9 mouse cellular contexts compared by ENCODE assay signal in the genomic region with DNA sequence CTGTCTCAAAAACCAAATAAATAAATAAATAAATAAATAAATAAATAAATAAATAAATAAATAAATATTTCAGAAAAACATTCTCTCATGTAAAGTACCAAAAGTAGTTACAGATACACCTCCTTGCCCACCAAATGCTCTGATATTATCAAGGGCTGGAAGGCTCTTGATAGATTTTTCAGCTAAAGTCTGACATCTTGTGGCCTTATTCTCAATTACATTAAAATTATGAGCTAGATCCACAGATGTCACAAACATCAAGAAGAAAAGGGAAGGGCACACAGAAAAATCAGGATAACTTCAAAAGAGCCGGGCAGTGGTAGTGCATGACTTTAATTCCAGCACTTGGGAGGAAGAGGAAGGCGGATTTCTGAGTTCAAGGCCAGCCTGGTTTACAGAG. TPM values are rescaled to one million over a fixed set of nuclear protein-coding genes. Genes with fewer than 3 reads are reported as not detected.
A peak's percentile ranks its signal among the peaks of the same experiment; 100 is the strongest.
DNase-seq lines count a peak whose midpoint lies in the region; ATAC-seq and TF ChIP-seq lines count a peak whose summit lies in the region.
"Had no signal": no experiment of that assay in that cellular context is flagged by ENCODE, and none has a peak within 500 bp of the region (broad histone marks: within the 10 kb centered on the region; RNA-seq: fewer than 3 reads in every experiment).

No protein-coding gene starts in this region.

- H3K36me3 ChIP-seq in heart, postnatal 0 days (replicated peaks; ENCODE audit: control insufficient read depth, insufficient read depth, low read length), result no peaks in the 10 kb centered on the region
- H3K36me3 ChIP-seq in heart, embryonic 12.5 days, result no peaks in the 10 kb centered on the region
- no peaks in the 10 kb centered on the region for H3K36me3 ChIP-seq in midbrain, embryonic 14.5 days (ENCODE audit: control insufficient read depth, insufficient read depth, low read length)
- no peaks in the 10 kb centered on the region for H3K36me3 ChIP-seq in midbrain, embryonic 13.5 days

- no peak for TF ChIP-seq POLR2A in brain, embryonic 14.5 days (IDR thresholded peaks at IDR 0.05; ENCODE audit: borderline replicate concordance, extremely low read depth, insufficient read depth, insufficient read length, poor library complexity, severe bottlenecking)

- 23% methylated on average over 2 of the region's 2 CpGs for WGBS in heart, postnatal 0 days
- 38% methylated on average over 2 of the region's 2 CpGs for WGBS in heart, embryonic 12.5 days
- WGBS in midbrain, embryonic 14.5 days, result 34% methylated on average over 2 of the region's 2 CpGs
- WGBS in midbrain, embryonic 13.5 days, result 32% methylated on average over 2 of the region's 2 CpGs

- no peak overlapping the region for H3K4me3 ChIP-seq in heart, postnatal 0 days (ENCODE audit: low read depth, low read length)
- H3K4me3 ChIP-seq in heart, embryonic 12.5 days, result no peak overlapping the region
- H3K4me3 ChIP-seq in midbrain, embryonic 14.5 days (replicated peaks; ENCODE audit: low read depth, low read length), result no peak overlapping the region
- no peak overlapping the region for H3K4me3 ChIP-seq in midbrain, embryonic 13.5 days (replicated peaks)
- H3K4me3 ChIP-seq: forebrain, embryonic 13.5 days had no signal

- TF ChIP-seq CTCF in heart, postnatal 0 days (IDR thresholded peaks at IDR 0.05; ENCODE audit: low read depth), result peak; percentile 55
- no peak for TF ChIP-seq CTCF in brain, embryonic 14.5 days (IDR thresholded peaks at IDR 0.05; ENCODE audit: borderline replicate concordance, extremely low read depth, insufficient read depth, insufficient read length)

- H3K9ac ChIP-seq in heart, postnatal 0 days (replicated peaks; ENCODE audit: low read depth, low read length), result no peak overlapping the region
- H3K9ac ChIP-seq in heart, embryonic 12.5 days, result no peak overlapping the region
- H3K9ac ChIP-seq in midbrain, embryonic 14.5 days (replicated peaks; ENCODE audit: low read length), result no peak overlapping the region
- no peak overlapping the region for H3K9ac ChIP-seq in midbrain, embryonic 13.5 days (replicated peaks)
- H3K9ac ChIP-seq: forebrain, embryonic 13.5 days had no signal

- no peak for TF ChIP-seq EP300 in heart, postnatal 0 days (IDR thresholded peaks at IDR 0.05; ENCODE audit: low read depth)

- no peaks in the 10 kb centered on the region for H3K27me3 ChIP-seq in heart, postnatal 0 days (ENCODE audit: control insufficient read depth, insufficient read depth, low read length)
- H3K27me3 ChIP-seq in heart, embryonic 12.5 days (replicated peaks), result no peaks in the 10 kb centered on the region
- no peaks in the 10 kb centered on the region for H3K27me3 ChIP-seq in midbrain, embryonic 14.5 days (ENCODE audit: control insufficient read depth, insufficient read depth, low read length)
- peaks cover 3% of the 10 kb centered on the region; the same call in 1 of the 2 replicates for H3K27me3 ChIP-seq in midbrain, embryonic 13.5 days
- H3K27me3 ChIP-seq: forebrain, embryonic 13.5 days had no signal

- no peak for ATAC-seq in heart, postnatal 0 days (ENCODE audit: insufficient read depth, low read depth)
- no peak for ATAC-seq in heart, embryonic 12.5 days (ENCODE audit: insufficient number of reproducible peaks, low FRiP score)
- ATAC-seq in midbrain, embryonic 14.5 days (ENCODE audit: low FRiP score, low TSS enrichment), result no peak
- ATAC-seq in midbrain, embryonic 13.5 days, result no peak
- ATAC-seq: forebrain, embryonic 13.5 days had no signal

- H3K9me3 ChIP-seq in heart, postnatal 0 days (replicated peaks; ENCODE audit: control insufficient read depth, low read length), result no peaks in the 10 kb centered on the region
- H3K9me3 ChIP-seq in heart, embryonic 12.5 days (replicated peaks), result no peaks in the 10 kb centered on the region
- no peaks in the 10 kb centered on the region for H3K9me3 ChIP-seq in midbrain, embryonic 14.5 days (ENCODE audit: control insufficient read depth, low read length)
- H3K9me3 ChIP-seq in midbrain, embryonic 13.5 days, result no peaks in the 10 kb centered on the region
- H3K9me3 ChIP-seq: forebrain, embryonic 13.5 days had no signal

- peak; percentile 49 for DNase-seq in heart, postnatal 0 days (ENCODE audit: low spot score)
- DNase-seq in midbrain, embryonic 14.5 days, result peak; percentile 86
- DNase-seq in brain, embryonic 14.5 days (ENCODE audit: low read depth), result peak; percentile 87
- DNase-seq in retina, postnatal 7 days (ENCODE audit: low read depth, low spot score), result peak; percentile 65
- no peak for DNase-seq in adrenal gland, postnatal 25 days
- DNase-seq in kidney, postnatal 4 days, result no peak

- H3K4me1 ChIP-seq in heart, postnatal 0 days (ENCODE audit: control insufficient read depth, insufficient read depth), result peaks cover 10% of the 10 kb centered on the region
- H3K4me1 ChIP-seq in heart, embryonic 12.5 days (replicated peaks), result peaks cover 12% of the 10 kb centered on the region
- peaks cover 12% of the 10 kb centered on the region for H3K4me1 ChIP-seq in midbrain, embryonic 14.5 days (ENCODE audit: control insufficient read depth, insufficient read depth, low read length)
- H3K4me1 ChIP-seq in midbrain, embryonic 13.5 days (replicated peaks), result peaks cover 33% of the 10 kb centered on the region

- no peak overlapping the region for H3K27ac ChIP-seq in heart, postnatal 0 days (ENCODE audit: low read depth)
- no peak overlapping the region for H3K27ac ChIP-seq in heart, embryonic 12.5 days (ENCODE audit: poor library complexity, severe bottlenecking)
- no peak overlapping the region for H3K27ac ChIP-seq in midbrain, embryonic 14.5 days (replicated peaks; ENCODE audit: low read depth, low read length)
- H3K27ac ChIP-seq in midbrain, embryonic 13.5 days, result no peak overlapping the region
- H3K27ac ChIP-seq: forebrain, embryonic 13.5 days had no signal

- H3K4me2 ChIP-seq in heart, postnatal 0 days (ENCODE audit: low read depth, low read length), result no peak overlapping the region
- H3K4me2 ChIP-seq in heart, embryonic 12.5 days, result no peak overlapping the region
- no peak overlapping the region for H3K4me2 ChIP-seq in midbrain, embryonic 14.5 days (ENCODE audit: low read length)
- H3K4me2 ChIP-seq in midbrain, embryonic 13.5 days (replicated peaks), result no peak overlapping the region
- H3K4me2 ChIP-seq: forebrain, embryonic 13.5 days had no signal

RNA-seq across cellular contexts. Expression of gene Fgfbp3, which starts 2.6 kb away (rescaled TPM):
- 3.9 and 4.6 TPM in 2 replicates for total RNA-seq in heart, postnatal 0 days (2014; rRNA removed; ENCODE audit: low replicate concordance)
- 5.8 and 6.0 TPM in 2 replicates for polyA plus RNA-seq in heart, postnatal 0 days (2015; fragmentation: Nextera tagmentation; extraction: Ambion mirVana)
- polyA plus RNA-seq in heart, embryonic 12.5 days (2016; fragmentation: Nextera tagmentation; extraction: Ambion mirVana), result 5.2 and 5.3 TPM in 2 replicates
- 50.6 and 66.6 TPM in 2 replicates for polyA plus RNA-seq in midbrain, embryonic 14.5 days (2014; fragmentation: Nextera tagmentation; extraction: Ambion mirVana)
- polyA plus RNA-seq in midbrain, embryonic 13.5 days (2015; fragmentation: Nextera tagmentation; extraction: Ambion mirVana), result 45.5 and 47.5 TPM in 2 replicates
- polyA plus RNA-seq in brain, embryonic 14.5 days (2012; rRNA removed), result 55.0 and 65.0 TPM in 2 replicates
- 3.3 and 8.0 TPM in 2 replicates for total RNA-seq in adrenal gland, postnatal 25 days (2021)

RNA-seq across cellular contexts. Expression of gene Btaf1, which starts 3.9 kb away (rescaled TPM):
- total RNA-seq in heart, postnatal 0 days (2014; rRNA removed; ENCODE audit: low replicate concordance), result 12.0 and 12.6 TPM in 2 replicates
- polyA plus RNA-seq in heart, postnatal 0 days (2015; fragmentation: Nextera tagmentation; extraction: Ambion mirVana), result 2.9 and 3.0 TPM in 2 replicates
- 13.8 and 14.1 TPM in 2 replicates for polyA plus RNA-seq in heart, embryonic 12.5 days (2016; fragmentation: Nextera tagmentation; extraction: Ambion mirVana)
- polyA plus RNA-seq in midbrain, embryonic 14.5 days (2014; fragmentation: Nextera tagmentation; extraction: Ambion mirVana), result 11.4 and 15.4 TPM in 2 replicates
- polyA plus RNA-seq in midbrain, embryonic 13.5 days (2015; fragmentation: Nextera tagmentation; extraction: Ambion mirVana), result 11.4 and 12.3 TPM in 2 replicates
- polyA plus RNA-seq in brain, embryonic 14.5 days (2012; rRNA removed), result 12.4 and 15.6 TPM in 2 replicates
- total RNA-seq in adrenal gland, postnatal 25 days (2021), result 24.0 and 30.9 TPM in 2 replicates

Comparison
In these comparisons a context has a peak if more than half of its experiments do, and no peak if none do; other contexts are left out.
1. DNase-seq: peak in heart, postnatal 0 days (single experiment), midbrain, embryonic 14.5 days (single experiment), brain, embryonic 14.5 days (single experiment) and retina, postnatal 7 days (single experiment); none in adrenal gland, postnatal 25 days (single experiment) and kidney, postnatal 4 days (0 of 2).